ENCODE assay signal across 7 mouse cellular contexts in the genomic region with DNA sequence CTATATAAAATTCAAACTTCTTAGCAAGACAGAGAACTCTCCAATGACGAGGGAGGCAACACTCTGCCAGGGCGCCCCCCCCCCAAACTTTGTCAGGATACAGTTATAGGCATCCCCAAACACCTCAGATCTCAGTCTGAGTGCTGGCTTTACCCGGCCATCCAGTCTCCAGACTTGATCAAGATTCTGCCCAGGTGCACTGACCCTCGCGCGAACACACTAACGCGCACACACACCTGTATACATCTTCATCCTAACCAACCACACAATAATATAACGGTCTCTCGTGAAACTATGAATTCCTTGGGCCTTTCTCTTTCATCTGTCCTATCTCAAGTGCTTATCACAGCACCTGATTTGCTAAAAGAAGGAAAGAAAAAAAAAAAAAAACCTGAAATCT. TPM values are rescaled to one million over a fixed set of nuclear protein-coding genes. Genes with fewer than 3 reads are reported as not detected.
DNase-seq lines count a peak whose midpoint lies in the region; ATAC-seq and TF ChIP-seq lines count a peak whose summit lies in the region.

No protein-coding gene starts in this region.

- peak overlapping the region; percentile 81 for H3K4me2 ChIP-seq in lung, embryonic 15.5 days
- H3K4me2 ChIP-seq in embryonic facial prominence, embryonic 15.5 days (replicated peaks) = peak overlapping the region; percentile 76
- peak overlapping the region; percentile 77 for H3K4me2 ChIP-seq in hindbrain, postnatal 0 days (ENCODE audit: low read depth, low read length)
- H3K4me2 ChIP-seq in neural tube, embryonic 13.5 days = peak overlapping the region; percentile 80

- no peaks in the 10 kb centered on the region for H3K36me3 ChIP-seq in lung, embryonic 15.5 days
- no peaks in the 10 kb centered on the region for H3K36me3 ChIP-seq in embryonic facial prominence, embryonic 15.5 days
- H3K36me3 ChIP-seq in hindbrain, postnatal 0 days (ENCODE audit: insufficient read depth, low read length) = no peaks in the 10 kb centered on the region
- no peaks in the 10 kb centered on the region for H3K36me3 ChIP-seq in neural tube, embryonic 13.5 days

- no peak for TF ChIP-seq CTCF in hindbrain, postnatal 0 days (IDR thresholded peaks at IDR 0.05; ENCODE audit: low read depth)

- H3K27me3 ChIP-seq in lung, embryonic 15.5 days = no peaks in the 10 kb centered on the region
- no peaks in the 10 kb centered on the region for H3K27me3 ChIP-seq in embryonic facial prominence, embryonic 15.5 days
- no peaks in the 10 kb centered on the region for H3K27me3 ChIP-seq in hindbrain, postnatal 0 days (ENCODE audit: insufficient read depth, low read length)
- H3K27me3 ChIP-seq in neural tube, embryonic 13.5 days = no peaks in the 10 kb centered on the region

- DNase-seq in lung, postnatal 36 days = no peak
- no peak for DNase-seq in hindbrain, postnatal 0 days (ENCODE audit: low spot score)
- no peak for DNase-seq in left cerebral cortex, adult 18-20 months (ENCODE audit: low spot score in 2 of 2)
- no peak for DNase-seq in gastrocnemius, adult 18-20 months (ENCODE audit: low spot score)

- H3K4me3 ChIP-seq in lung, embryonic 15.5 days = peak overlapping the region; percentile 97
- peak overlapping the region; percentile 71 for H3K4me3 ChIP-seq in embryonic facial prominence, embryonic 15.5 days (replicated peaks)
- peak overlapping the region; percentile 55 for H3K4me3 ChIP-seq in hindbrain, postnatal 0 days (ENCODE audit: low read length)
- peak overlapping the region; percentile 91 for H3K4me3 ChIP-seq in neural tube, embryonic 13.5 days

- H3K9ac ChIP-seq in lung, embryonic 15.5 days = peak overlapping the region; percentile 92
- peak overlapping the region; percentile 46 for H3K9ac ChIP-seq in embryonic facial prominence, embryonic 15.5 days
- H3K9ac ChIP-seq in hindbrain, postnatal 0 days (replicated peaks; ENCODE audit: low read length) = peak overlapping the region; percentile 59
- peak overlapping the region; percentile 89 for H3K9ac ChIP-seq in neural tube, embryonic 13.5 days

- ATAC-seq in lung, embryonic 15.5 days (ENCODE audit: borderline replicate concordance, extremely low read depth, low FRiP score, low TSS enrichment) = no peak
- no peak for ATAC-seq in embryonic facial prominence, embryonic 15.5 days (ENCODE audit: insufficient number of reproducible peaks, low FRiP score, low TSS enrichment, low read depth)
- ATAC-seq in hindbrain, postnatal 0 days = no peak
- ATAC-seq in neural tube, embryonic 13.5 days (ENCODE audit: low read depth) = no peak

- 7% methylated on average over 10 of the region's 10 CpGs for WGBS in lung, embryonic 15.5 days
- WGBS in embryonic facial prominence, embryonic 15.5 days = 9% methylated on average over 10 of the region's 10 CpGs
- WGBS in hindbrain, postnatal 0 days = 14% methylated on average over 10 of the region's 10 CpGs
- 18% methylated on average over 10 of the region's 10 CpGs for WGBS in neural tube, embryonic 13.5 days

- H3K9me3 ChIP-seq in lung, embryonic 15.5 days = no peaks in the 10 kb centered on the region
- H3K9me3 ChIP-seq in embryonic facial prominence, embryonic 15.5 days (replicated peaks) = no peaks in the 10 kb centered on the region
- no peaks in the 10 kb centered on the region for H3K9me3 ChIP-seq in hindbrain, postnatal 0 days (ENCODE audit: low read length)
- H3K9me3 ChIP-seq in neural tube, embryonic 13.5 days = no peaks in the 10 kb centered on the region

- peaks cover 22% of the 10 kb centered on the region for H3K4me1 ChIP-seq in lung, embryonic 15.5 days
- peaks cover 12% of the 10 kb centered on the region for H3K4me1 ChIP-seq in embryonic facial prominence, embryonic 15.5 days
- H3K4me1 ChIP-seq in hindbrain, postnatal 0 days (ENCODE audit: insufficient read depth, low read length) = peaks cover 17% of the 10 kb centered on the region
- peaks cover 28% of the 10 kb centered on the region for H3K4me1 ChIP-seq in neural tube, embryonic 13.5 days (replicated peaks)

- H3K27ac ChIP-seq in lung, embryonic 15.5 days = peak overlapping the region; percentile 91
- no peak overlapping the region for H3K27ac ChIP-seq in embryonic facial prominence, embryonic 15.5 days (replicated peaks)
- peak overlapping the region; percentile 83 for H3K27ac ChIP-seq in hindbrain, postnatal 0 days
- peak overlapping the region; percentile 92 for H3K27ac ChIP-seq in neural tube, embryonic 13.5 days (replicated peaks)

RNA-seq across cellular contexts. Expression of gene Tiprl, which starts 0.9 kb away (rescaled TPM):
- 102 and 104 TPM in 2 replicates for polyA plus RNA-seq in lung, embryonic 15.5 days (2015; fragmentation: Nextera tagmentation; extraction: Ambion mirVana)
- polyA plus RNA-seq in embryonic facial prominence, embryonic 15.5 days (2015; fragmentation: Nextera tagmentation; extraction: Ambion mirVana) = 87.6 TPM in 2 replicates
- 37.1 and 37.9 TPM in 2 replicates for total RNA-seq in hindbrain, postnatal 0 days (2014; rRNA removed)
- 124 and 129 TPM in 2 replicates for polyA plus RNA-seq in hindbrain, postnatal 0 days (2015; fragmentation: Nextera tagmentation; extraction: Ambion mirVana)
- 122 and 141 TPM in 2 replicates for polyA plus RNA-seq in neural tube, embryonic 13.5 days (2015; fragmentation: Nextera tagmentation; extraction: Ambion mirVana)
- total RNA-seq in left cerebral cortex, adult 18-20 months (2021) = 10 to 100 TPM; 52.9 to 64.1 TPM
- 10 to 100 TPM; 17.1 to 20.7 TPM for total RNA-seq in gastrocnemius, adult 18-20 months (2021)

RNA-seq across cellular contexts. Expression of gene Sft2d2, which starts 41.6 kb away (rescaled TPM):
- 17.2 and 19.2 TPM in 2 replicates for polyA plus RNA-seq in lung, embryonic 15.5 days (2015; fragmentation: Nextera tagmentation; extraction: Ambion mirVana)
- polyA plus RNA-seq in embryonic facial prominence, embryonic 15.5 days (2015; fragmentation: Nextera tagmentation; extraction: Ambion mirVana) = 17.5 and 18.3 TPM in 2 replicates
- total RNA-seq in hindbrain, postnatal 0 days (2014; rRNA removed) = 11.0 and 17.0 TPM in 2 replicates
- 5.6 and 6.5 TPM in 2 replicates for polyA plus RNA-seq in hindbrain, postnatal 0 days (2015; fragmentation: Nextera tagmentation; extraction: Ambion mirVana)
- polyA plus RNA-seq in neural tube, embryonic 13.5 days (2015; fragmentation: Nextera tagmentation; extraction: Ambion mirVana) = 5.7 and 6.3 TPM in 2 replicates
- 10 to 100 TPM; 16.4 to 17.1 TPM for total RNA-seq in left cerebral cortex, adult 18-20 months (2021)
- total RNA-seq in gastrocnemius, adult 18-20 months (2021) = 10 to 100 TPM in 1 of 2 experiments, 1 to 10 TPM in 1; 8.9 to 10.1 TPM

RNA-seq across cellular contexts. Expression of gene Gpr161, which starts 59.7 kb away (rescaled TPM):
- polyA plus RNA-seq in lung, embryonic 15.5 days (2015; fragmentation: Nextera tagmentation; extraction: Ambion mirVana) = 0.84 and 0.89 TPM in 2 replicates
- polyA plus RNA-seq in embryonic facial prominence, embryonic 15.5 days (2015; fragmentation: Nextera tagmentation; extraction: Ambion mirVana) = 0.99 and 1.5 TPM in 2 replicates
- total RNA-seq in hindbrain, postnatal 0 days (2014; rRNA removed) = 49.7 and 52.0 TPM in 2 replicates
- polyA plus RNA-seq in hindbrain, postnatal 0 days (2015; fragmentation: Nextera tagmentation; extraction: Ambion mirVana) = 2.1 and 2.4 TPM in 2 replicates
- polyA plus RNA-seq in neural tube, embryonic 13.5 days (2015; fragmentation: Nextera tagmentation; extraction: Ambion mirVana) = 2.9 TPM in 2 replicates
- total RNA-seq in left cerebral cortex, adult 18-20 months (2021) = 1 to 10 TPM; 6.9 to 9.8 TPM
- total RNA-seq in gastrocnemius, adult 18-20 months (2021) = 1 to 10 TPM in 1 of 2 experiments, under 1 TPM in 1; 0.55 to 1.4 TPM
